Mouse (Mus musculus) heart, embryonic 10.5 days (tissue): Measurements from ENCODE around the gene Lta. TPM values are rescaled to one million over a fixed set of nuclear protein-coding genes. Genes with fewer than 3 reads are reported as not detected.

Experiments
- DNase-seq: peaks from one replicate; pipeline ENCODE4 v3.0.0-alpha.2; 2017; ENCODE audit warnings: low spot score
- H3K27ac ChIP-seq: fragments of 300-500 bp; sonication (generic); 2 replicates; pipeline ENCODE4 v1.5.1; 2016; ENCODE audit warnings: mild to moderate bottlenecking
- H3K27me3 ChIP-seq: fragments of 300-500 bp; sonication (generic); 2 replicates; pipeline ENCODE4 v1.6.1; 2016; ENCODE audit warnings: mild to moderate bottlenecking; ENCODE audit not compliant: poor library complexity, insufficient read depth, severe bottlenecking
- H3K36me3 ChIP-seq: fragments of 300-500 bp; sonication (generic); 2 replicates; pipeline ENCODE4 v1.6.1; 2016; ENCODE audit warnings: mild to moderate bottlenecking, moderate library complexity
- H3K4me1 ChIP-seq: fragments of 300-500 bp; sonication (generic); 2 replicates; pipeline ENCODE4 v1.6.1; 2016; ENCODE audit warnings: mild to moderate bottlenecking
- H3K4me3 ChIP-seq: fragments of 300-500 bp; sonication (generic); 2 replicates; pipeline ENCODE4 v1.5.1; 2016; ENCODE audit warnings: mild to moderate bottlenecking, moderate library complexity
- H3K9me3 ChIP-seq: fragments of 300-500 bp; sonication (generic); 2 replicates; pipeline ENCODE4 v1.6.1; 2016; ENCODE audit warnings: mild to moderate bottlenecking, moderate library complexity
- WGBS: fragments of 180-500 bp; shearing (Covaris S2); methylation state at CpG from one replicate; pipeline ENCODE4 v1.1.7; 2016; 5-methylcytosine and 5-hydroxymethylcytosine counted together
- microRNA-seq: library from miRNA; unstranded; fragments of <30 nt; microRNA quantifications from one replicate; pipeline ENCODE4, GENCODE M21; 2017
- polyA plus RNA-seq: library from polyadenylated mRNA; unstranded; fragments of >200 nt; fragmentation: Nextera tagmentation; extraction: Ambion mirVana; gene quantifications from 2 replicates; pipeline ENCODE4 v1.2.1, GENCODE M21; 2016

The Lta gene
- polyA plus RNA-seq, 1 experiment from 2014 or later = not detected

GRCm38 (mm10) chr17:35154616-35155015 is 50.5 kb downstream of the Lta start:
- H3K36me3 ChIP-seq = peaks cover 98% of the 10 kb centered on the region
- no peak for DNase-seq
- H3K9me3 ChIP-seq = no peaks in the 10 kb centered on the region
- H3K4me1 ChIP-seq = no peaks in the 10 kb centered on the region
- 79% methylated on average over 7 of the region's 7 CpGs for WGBS
- H3K27ac ChIP-seq = no peak overlapping the region
- H3K27me3 ChIP-seq = no peaks in the 10 kb centered on the region
- H3K4me3 ChIP-seq = no peak overlapping the region

- H3K4me3 ChIP-seq = no peak overlapping the region
- H3K4me1 ChIP-seq = no peaks in the 10 kb centered on the region
- 88% methylated on average over 4 of the region's 4 CpGs for WGBS
- H3K36me3 ChIP-seq = peaks cover 98% of the 10 kb centered on the region
- no peaks in the 10 kb centered on the region for H3K27me3 ChIP-seq
- H3K9me3 ChIP-seq = no peaks in the 10 kb centered on the region
- DNase-seq = no peak
- H3K27ac ChIP-seq = no peak overlapping the region
Observed at GRCm38 (mm10) chr17:35153931-35154330, 51.2 kb downstream of the Lta start.

Small RNA genes within 50 kb of the gene (microRNA-seq; reads per million reads assigned to microRNA genes)
- gene Mir6973a (not detected), gene Mir6974 (not detected), gene Mir6975 (2.3 reads per million), gene Mir8094 (0.76 reads per million)

Other genes with a start within 250 kb of the Lta start
- gene Hspa1b, start 246.1 kb downstream of the Lta start, polyA plus RNA-seq = 0.20 TPM in 1 of 2 replicates, not detected in the other
- 0.52 TPM in 1 of 2 replicates, not detected in the other for gene Gm20481, start 235.4 kb downstream of the Lta start, polyA plus RNA-seq
- gene Hspa1a, start 233.2 kb downstream of the Lta start, polyA plus RNA-seq = 1.8 and 2.4 TPM in 2 replicates
- 1.6 and 1.7 TPM in 2 replicates for gene Hspa1l, start 232.6 kb downstream of the Lta start, polyA plus RNA-seq
- 197 and 247 TPM in 2 replicates for gene Lsm2, start 223.5 kb downstream of the Lta start, polyA plus RNA-seq
- gene Vars, start 204.4 kb downstream of the Lta start, polyA plus RNA-seq = 112 and 166 TPM in 2 replicates
- 0.26 and 0.34 TPM in 2 replicates for gene Vwa7, start 188.8 kb downstream of the Lta start, polyA plus RNA-seq
- 3.3 and 4.0 TPM in 2 replicates for gene Sapcd1, start 177.3 kb downstream of the Lta start, polyA plus RNA-seq
- 3.9 and 5.4 TPM in 2 replicates for gene Msh5, start 158.6 kb downstream of the Lta start, polyA plus RNA-seq
- gene Clic1, start 155.4 kb downstream of the Lta start, polyA plus RNA-seq = 374 and 380 TPM in 2 replicates
- 192 and 290 TPM in 2 replicates for gene Ddah2, start 146.3 kb downstream of the Lta start, polyA plus RNA-seq
- not detected in 2 replicates for gene Ly6g6c, start 140.0 kb downstream of the Lta start, polyA plus RNA-seq
- 0.63 and 1.0 TPM in 2 replicates for gene Mpig6b, start 139.2 kb downstream of the Lta start, polyA plus RNA-seq
- 0.18 and 0.39 TPM in 2 replicates for gene Ly6g6e, start 128.4 kb downstream of the Lta start, polyA plus RNA-seq
- 2.5 and 2.6 TPM in 2 replicates for gene Ly6g6d, start 127.3 kb downstream of the Lta start, polyA plus RNA-seq
- gene Ly6g6f, start 119.7 kb downstream of the Lta start, polyA plus RNA-seq = 0.91 and 1.0 TPM in 2 replicates
- 66.7 and 69.8 TPM in 2 replicates for gene Abhd16a, start 116.1 kb downstream of the Lta start, polyA plus RNA-seq
- gene Ly6g5c, start 97.1 kb downstream of the Lta start, polyA plus RNA-seq = not detected in 2 replicates
- gene Ly6g5b, start 89.9 kb downstream of the Lta start, polyA plus RNA-seq = 0.73 and 0.99 TPM in 2 replicates
- gene Gpank1, start 83.9 kb downstream of the Lta start, polyA plus RNA-seq = 17.1 and 24.5 TPM in 2 replicates
- 220 and 246 TPM in 2 replicates for gene Csnk2b, start 83.3 kb downstream of the Lta start, polyA plus RNA-seq
- gene D17H6S53E, start 79.0 kb downstream of the Lta start, polyA plus RNA-seq = 7.4 and 11.5 TPM in 2 replicates
- gene Apom, start 73.3 kb downstream of the Lta start, polyA plus RNA-seq = 3.0 and 72.5 TPM in 2 replicates
- gene Bag6, start 70.2 kb downstream of the Lta start, polyA plus RNA-seq = 51.4 and 65.5 TPM in 2 replicates
- 137 and 161 TPM in 2 replicates for gene Prrc2a, start 40.5 kb downstream of the Lta start, polyA plus RNA-seq
- gene Aif1, start 29.3 kb downstream of the Lta start, polyA plus RNA-seq = 0.85 and 2.1 TPM in 2 replicates
- gene Lst1, start 16.9 kb downstream of the Lta start, polyA plus RNA-seq = 1.5 and 2.2 TPM in 2 replicates
- gene Ltb, start 10.9 kb downstream of the Lta start, polyA plus RNA-seq = 0.15 TPM in 1 of 2 replicates, not detected in the other
- 0.15 TPM in 1 of 2 replicates, not detected in the other for gene Tnf, start 3.3 kb downstream of the Lta start, polyA plus RNA-seq
- 0.30 TPM in 1 of 2 replicates, not detected in the other for gene Gm16181, start 15.5 kb upstream of the Lta start, polyA plus RNA-seq
- 6.5 and 10.1 TPM in 2 replicates for gene Atp6v1g2, start 28.3 kb upstream of the Lta start, polyA plus RNA-seq
- 8.4 and 10.4 TPM in 2 replicates for gene Nfkbil1, start 30.4 kb upstream of the Lta start, polyA plus RNA-seq
- gene Ddx39b, start 36.4 kb upstream of the Lta start, polyA plus RNA-seq = 367 and 489 TPM in 2 replicates
- 22.5 and 25.0 TPM in 2 replicates for gene H2-D1, start 57.4 kb upstream of the Lta start, polyA plus RNA-seq
- gene H2-Q1, start 115.1 kb upstream of the Lta start, polyA plus RNA-seq = 0.80 and 1.2 TPM in 2 replicates
- gene H2-Q2, start 136.9 kb upstream of the Lta start, polyA plus RNA-seq = 11.2 and 15.9 TPM in 2 replicates
- gene H2-Q4, start 174.3 kb upstream of the Lta start, polyA plus RNA-seq = 1.8 and 2.1 TPM in 2 replicates
- gene H2-Q6, start 219.5 kb upstream of the Lta start, polyA plus RNA-seq = 0.17 and 4.9 TPM in 2 replicates
- 2.2 and 12.2 TPM in 2 replicates for gene H2-Q7, start 233.8 kb upstream of the Lta start, polyA plus RNA-seq